Mouse (Mus musculus): ENCODE measurements around the gene B3gnt6. TPM values are rescaled to one million over a fixed set of nuclear protein-coding genes. Genes with fewer than 3 reads are reported as not detected.

B3gnt6 gene
- polyA plus RNA-seq, 1 experiment from 2014 or later, result 0.30 TPM

- Histone ChIP-seq H3K4me3 (replicated peaks; ENCODE audit: low read length) (no peak overlapping the region), H3K27ac (ENCODE audit: low read length) (no peak overlapping the region), H3K9ac (replicated peaks; ENCODE audit: low read depth, low read length) (no peak overlapping the region), H3K4me2 (ENCODE audit: low read length) (no peak overlapping the region), H3K9me3 (ENCODE audit: control insufficient read depth, low read length) (no peaks in the 10 kb centered on the region), H3K4me1 (replicated peaks; ENCODE audit: control insufficient read depth, insufficient read depth, low read length) (peaks cover 1% of the 10 kb centered on the region; the same call in 1 of the 2 replicates), H3K36me3 (ENCODE audit: control insufficient read depth, insufficient read depth) (no peaks in the 10 kb centered on the region), H3K27me3 (replicated peaks; ENCODE audit: control insufficient read depth, insufficient read depth, low read length) (no peaks in the 10 kb centered on the region)
- ATAC-seq, result no peak
- 65% methylated on average over 6 of the region's 6 CpGs for WGBS
These were observed 27.9 kb downstream of the B3gnt6 start for GRCm38 (mm10) chr7:98171141-98172073.

- Histone ChIP-seq H3K27me3 (replicated peaks; ENCODE audit: control insufficient read depth, insufficient read depth, low read length) (no peaks in the 10 kb centered on the region), H3K4me1 (replicated peaks; ENCODE audit: control insufficient read depth, insufficient read depth, low read length) (peaks cover 5% of the 10 kb centered on the region), H3K9ac (replicated peaks; ENCODE audit: low read depth, low read length) (no peak overlapping the region), H3K4me3 (replicated peaks; ENCODE audit: low read length) (no peak overlapping the region), H3K9me3 (ENCODE audit: control insufficient read depth, low read length) (no peaks in the 10 kb centered on the region), H3K27ac (ENCODE audit: low read length) (no peak overlapping the region), H3K36me3 (ENCODE audit: control insufficient read depth, insufficient read depth) (no peaks in the 10 kb centered on the region), H3K4me2 (ENCODE audit: low read length) (no peak overlapping the region)
- ATAC-seq, result no peak
- 52% methylated on average over 10 of the region's 10 CpGs for WGBS
These were observed 34.2 kb downstream of the B3gnt6 start for GRCm38 (mm10) chr7:98164999-98165528.

- WGBS, result 76% methylated on average over 9 of the region's 9 CpGs
- H3K27ac ChIP-seq (ENCODE audit: low read length), result no peak overlapping the region
- no peak overlapping the region for H3K4me2 ChIP-seq (ENCODE audit: low read length)
- ATAC-seq, result no peak
- H3K4me1 ChIP-seq (replicated peaks; ENCODE audit: control insufficient read depth, insufficient read depth, low read length), result peaks cover 5% of the 10 kb centered on the region
- no peak overlapping the region for H3K9ac ChIP-seq (replicated peaks; ENCODE audit: low read depth, low read length)
- H3K4me3 ChIP-seq (replicated peaks; ENCODE audit: low read length), result no peak overlapping the region
- H3K27me3 ChIP-seq (replicated peaks; ENCODE audit: control insufficient read depth, insufficient read depth, low read length), result no peaks in the 10 kb centered on the region
- H3K36me3 ChIP-seq (ENCODE audit: control insufficient read depth, insufficient read depth), result no peaks in the 10 kb centered on the region
- no peaks in the 10 kb centered on the region for H3K9me3 ChIP-seq (ENCODE audit: control insufficient read depth, low read length)
These were observed 34.8 kb downstream of the B3gnt6 start for GRCm38 (mm10) chr7:98164382-98164998.

- no peaks in the 10 kb centered on the region for H3K27me3 ChIP-seq (replicated peaks; ENCODE audit: control insufficient read depth, insufficient read depth, low read length)
- no peak for ATAC-seq
- H3K9ac ChIP-seq (replicated peaks; ENCODE audit: low read depth, low read length), result no peak overlapping the region
- no peak overlapping the region for H3K4me3 ChIP-seq (replicated peaks; ENCODE audit: low read length)
- H3K4me2 ChIP-seq (ENCODE audit: low read length), result no peak overlapping the region
- no peaks in the 10 kb centered on the region for H3K9me3 ChIP-seq (ENCODE audit: control insufficient read depth, low read length)
- H3K4me1 ChIP-seq (replicated peaks; ENCODE audit: control insufficient read depth, insufficient read depth, low read length), result peaks cover 5% of the 10 kb centered on the region
- 48% methylated on average over 3 of the region's 3 CpGs for WGBS
- no peak overlapping the region for H3K27ac ChIP-seq (ENCODE audit: low read length)
- H3K36me3 ChIP-seq (ENCODE audit: control insufficient read depth, insufficient read depth), result no peaks in the 10 kb centered on the region
These were observed 35.6 kb downstream of the B3gnt6 start for GRCm38 (mm10) chr7:98163700-98164099.

- no peaks in the 10 kb centered on the region for H3K36me3 ChIP-seq (ENCODE audit: control insufficient read depth, insufficient read depth)
- no peak overlapping the region for H3K4me2 ChIP-seq (ENCODE audit: low read length)
- no peak overlapping the region for H3K4me3 ChIP-seq (replicated peaks; ENCODE audit: low read length)
- ATAC-seq, result no peak
- no peak overlapping the region for H3K27ac ChIP-seq (ENCODE audit: low read length)
- H3K4me1 ChIP-seq (replicated peaks; ENCODE audit: control insufficient read depth, insufficient read depth, low read length), result peaks cover 11% of the 10 kb centered on the region
- H3K9me3 ChIP-seq (ENCODE audit: control insufficient read depth, low read length), result no peaks in the 10 kb centered on the region
- H3K9ac ChIP-seq (replicated peaks; ENCODE audit: low read depth, low read length), result no peak overlapping the region
- WGBS, result 80% methylated on average over 6 of the region's 6 CpGs
- no peaks in the 10 kb centered on the region for H3K27me3 ChIP-seq (replicated peaks; ENCODE audit: control insufficient read depth, insufficient read depth, low read length)
These were observed 37.0 kb downstream of the B3gnt6 start for GRCm38 (mm10) chr7:98162239-98162638.

- no peak overlapping the region for H3K4me2 ChIP-seq (ENCODE audit: low read length)
- whole genome bisulfite sequencing, result 54% methylated on average over 8 of the region's 8 CpGs
- no peaks in the 10 kb centered on the region for H3K27me3 ChIP-seq (replicated peaks; ENCODE audit: control insufficient read depth, insufficient read depth, low read length)
- H3K4me1 ChIP-seq (replicated peaks; ENCODE audit: control insufficient read depth, insufficient read depth, low read length), result peaks cover 20% of the 10 kb centered on the region
- no peak overlapping the region for H3K9ac ChIP-seq (replicated peaks; ENCODE audit: low read depth, low read length)
- H3K9me3 ChIP-seq (ENCODE audit: control insufficient read depth, low read length), result no peaks in the 10 kb centered on the region
- no peak overlapping the region for H3K27ac ChIP-seq (ENCODE audit: low read length)
- H3K36me3 ChIP-seq (ENCODE audit: control insufficient read depth, insufficient read depth), result no peaks in the 10 kb centered on the region
- no peak for ATAC-seq
- no peak overlapping the region for H3K4me3 ChIP-seq (replicated peaks; ENCODE audit: low read length)
These were observed 39.1 kb downstream of the B3gnt6 start for GRCm38 (mm10) chr7:98160041-98160740.

GRCm38 (mm10) chr7:98158481-98158880 is 40.8 kb downstream of the B3gnt6 start:
- Histone ChIP-seq H3K4me3 (replicated peaks; ENCODE audit: low read length) (no peak overlapping the region), H3K4me1 (replicated peaks; ENCODE audit: control insufficient read depth, insufficient read depth, low read length) (peaks cover 15% of the 10 kb centered on the region), H3K9me3 (ENCODE audit: control insufficient read depth, low read length) (no peaks in the 10 kb centered on the region), H3K9ac (replicated peaks; ENCODE audit: low read depth, low read length) (no peak overlapping the region), H3K27ac (ENCODE audit: low read length) (no peak overlapping the region), H3K36me3 (ENCODE audit: control insufficient read depth, insufficient read depth) (no peaks in the 10 kb centered on the region), H3K4me2 (ENCODE audit: low read length) (no peak overlapping the region), H3K27me3 (replicated peaks; ENCODE audit: control insufficient read depth, insufficient read depth, low read length) (no peaks in the 10 kb centered on the region)
- no peak for ATAC-seq
- 58% methylated on average over 8 of the region's 8 CpGs for WGBS

GRCm38 (mm10) chr7:98157636-98158332 is 41.5 kb downstream of the B3gnt6 start:
- peaks cover 15% of the 10 kb centered on the region for H3K4me1 ChIP-seq (replicated peaks; ENCODE audit: control insufficient read depth, insufficient read depth, low read length)
- WGBS, result 51% methylated on average over 5 of the region's 5 CpGs
- H3K36me3 ChIP-seq (ENCODE audit: control insufficient read depth, insufficient read depth), result no peaks in the 10 kb centered on the region
- no peak overlapping the region for H3K27ac ChIP-seq (ENCODE audit: low read length)
- H3K27me3 ChIP-seq (replicated peaks; ENCODE audit: control insufficient read depth, insufficient read depth, low read length), result no peaks in the 10 kb centered on the region
- no peaks in the 10 kb centered on the region for H3K9me3 ChIP-seq (ENCODE audit: control insufficient read depth, low read length)
- no peak overlapping the region for H3K4me3 ChIP-seq (replicated peaks; ENCODE audit: low read length)
- ATAC-seq, result no peak
- no peak overlapping the region for H3K9ac ChIP-seq (replicated peaks; ENCODE audit: low read depth, low read length)
- no peak overlapping the region for H3K4me2 ChIP-seq (ENCODE audit: low read length)
